Mouse (Mus musculus): ENCODE measurements around the gene Slc46a1.
A peak's percentile ranks its signal among the peaks of the same experiment; 100 is the strongest.

The Slc46a1 gene

GRCm38 (mm10) chr11:78502909-78503650, 37.6 kb downstream of the Slc46a1 start, which contains the start of gene Sebox:
Gene Sebox (plus strand): TSS chr11:78503447.
- DNase-seq = peak; percentile 92

GRCm38 (mm10) chr11:78505430-78505829, 39.9 kb downstream of the Slc46a1 start:
- no peak for DNase-seq

GRCm38 (mm10) chr11:78509148-78509547, 43.7 kb downstream of the Slc46a1 start:
- peak in 1 of 2 experiments; percentile 65 for DNase-seq

GRCm38 (mm10) chr11:78512025-78512957, 46.8 kb downstream of the Slc46a1 start, which contains the start of the genes Tmem199 and Poldip2:
Gene Tmem199 (minus strand): TSS chr11:78512172.
Gene Poldip2 (plus strand): TSS chr11:78512193.
- peak; percentile 92 to 96 for DNase-seq

- DNase-seq = no peak
These were observed 47.8 kb downstream of the Slc46a1 start for GRCm38 (mm10) chr11:78513106-78513790.

- peak in 1 of 2 experiments; percentile 45 for DNase-seq
These were observed 50.2 kb downstream of the Slc46a1 start for GRCm38 (mm10) chr11:78515549-78516325.

GRCm38 (mm10) chr11:78518931-78519330, 53.4 kb downstream of the Slc46a1 start:
- DNase-seq = no peak

All from cerebellum, postnatal 25 days (tissue).